Mouse (Mus musculus) kidney, adult 2 months (tissue): ENCODE measurements at regions not wholly inside any gene's neighbourhood (a gene's known extent, or its start where the extent isn't known, plus 50 kb on each side); places are given as distances from the start of the nearest gene placed in this dataset.

ENCODE experiments used
- DNase-seq: peaks from one replicate; pipeline ENCODE4 v3.0.0; 2021
- H3K27ac ChIP-seq: fragments of 200-500 bp; 2 replicates; pipeline ENCODE4 v1.5.1; 2012; ENCODE audit warnings: low read depth, low read length, control low read depth, inconsistent platforms; ENCODE audit not compliant: insufficient read depth
- H3K27me3 ChIP-seq: fragments of 200-500 bp; replicated peaks from 2 replicates; pipeline ENCODE4 v1.6.1; 2012; ENCODE audit warnings: mild to moderate bottlenecking, moderate library complexity, low read length, inconsistent platforms; ENCODE audit not compliant: control insufficient read depth, insufficient read depth
- H3K36me3 ChIP-seq: fragments of 200-500 bp; 2 replicates; pipeline ENCODE4 v1.6.1; 2012; ENCODE audit warnings: mild to moderate bottlenecking, moderate library complexity, low read length, inconsistent platforms; ENCODE audit not compliant: control insufficient read depth, insufficient read depth
- H3K4me1 ChIP-seq: fragments of 200-500 bp; 2 replicates; pipeline ENCODE4 v1.6.1; 2011; ENCODE audit warnings: low read length; ENCODE audit not compliant: control insufficient read depth, insufficient read depth
- H3K4me3 ChIP-seq: fragments of 200-500 bp; 2 replicates; pipeline ENCODE4 v1.5.1; 2011; ENCODE audit warnings: mild to moderate bottlenecking, low read depth, low read length, control low read depth; ENCODE audit not compliant: insufficient read depth
- CTCF ChIP-seq: fragments of 200-500 bp; conservative IDR thresholded peaks from 2 replicates; pipeline ENCODE4 v1.5.1; 2011; ENCODE audit warnings: low read depth, mild to moderate bottlenecking, control low read depth, low read length, moderate library complexity, mixed read lengths; ENCODE audit not compliant: insufficient read depth, insufficient read length
- POLR2A ChIP-seq: fragments of 200-500 bp; IDR thresholded peaks from one replicate; pipeline ENCODE4 v1.6.1; 2011; ENCODE audit warnings: low read depth, low read length, control low read depth
- WGBS: fragments of 180-500 bp; shearing (Covaris S2); methylation state at CpG from one replicate; pipeline ENCODE4 v1.1.7; 2018; 5-methylcytosine and 5-hydroxymethylcytosine counted together

GRCm38 (mm10) chr5:41296440-41296839, 411.5 kb downstream of the Rab28 start:
- H3K4me1 ChIP-seq = no peaks in the 10 kb centered on the region
- H3K27ac ChIP-seq = no peak overlapping the region
- WGBS = 33% methylated on average over 1 of the region's 1 CpGs
- TF ChIP-seq POLR2A (no peak), CTCF (no peak)
- H3K36me3 ChIP-seq = no peaks in the 10 kb centered on the region
- no peak overlapping the region for H3K4me3 ChIP-seq
- no peaks in the 10 kb centered on the region for H3K27me3 ChIP-seq
- no peak for DNase-seq

DNA sequence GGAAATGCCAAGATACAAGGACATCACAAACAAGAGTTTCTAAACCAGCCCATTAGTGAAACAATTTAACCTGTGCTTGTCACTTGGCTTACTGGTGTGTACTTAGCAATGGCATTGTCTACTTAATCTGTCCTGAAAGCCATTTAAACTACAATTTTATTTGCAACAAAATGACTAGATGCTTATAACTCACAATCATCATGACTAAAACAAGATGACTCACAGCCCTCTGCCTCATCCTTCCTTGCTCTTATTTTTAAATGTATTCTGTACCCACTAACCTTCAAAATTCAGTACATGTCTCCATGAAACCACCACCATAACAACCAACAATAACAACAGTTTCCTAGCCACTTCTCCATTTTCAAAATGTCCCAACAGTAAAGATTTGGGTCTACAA, 441.2 kb downstream of the Rab28 start:
- Histone ChIP-seq H3K27me3 (no peaks in the 10 kb centered on the region), H3K4me1 (no peaks in the 10 kb centered on the region), H3K4me3 (no peak overlapping the region), H3K27ac (no peak overlapping the region), H3K36me3 (no peaks in the 10 kb centered on the region)
- no peak for TF ChIP-seq POLR2A
- DNase-seq = no peak

DNA sequence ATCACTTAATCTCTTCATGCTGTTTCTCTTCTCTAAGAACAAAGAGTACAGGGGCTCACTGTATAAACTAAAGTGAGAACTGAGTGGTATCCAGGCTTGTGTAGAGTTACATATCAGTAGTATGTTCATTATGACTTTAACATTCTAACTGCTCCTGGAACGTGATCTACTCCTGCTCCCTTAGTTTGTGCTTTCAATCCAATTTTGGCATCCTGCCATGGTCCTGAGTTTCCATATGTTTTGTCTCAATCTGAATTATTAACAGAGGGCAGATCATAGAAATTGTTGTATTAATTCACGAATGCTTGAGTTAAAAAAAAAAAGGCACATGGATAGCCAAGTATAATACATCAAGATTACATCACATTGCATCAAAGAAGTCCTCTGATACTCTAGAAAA, 441.6 kb downstream of the Rab28 start:
- WGBS = 49% methylated on average over 2 of the region's 2 CpGs
- no peaks in the 10 kb centered on the region for H3K27me3 ChIP-seq
- no peaks in the 10 kb centered on the region for H3K4me1 ChIP-seq
- no peak for TF ChIP-seq CTCF
- TF ChIP-seq POLR2A = no peak
- no peak for DNase-seq
- H3K4me3 ChIP-seq = no peak overlapping the region
- H3K27ac ChIP-seq = no peak overlapping the region
- no peaks in the 10 kb centered on the region for H3K36me3 ChIP-seq

DNA sequence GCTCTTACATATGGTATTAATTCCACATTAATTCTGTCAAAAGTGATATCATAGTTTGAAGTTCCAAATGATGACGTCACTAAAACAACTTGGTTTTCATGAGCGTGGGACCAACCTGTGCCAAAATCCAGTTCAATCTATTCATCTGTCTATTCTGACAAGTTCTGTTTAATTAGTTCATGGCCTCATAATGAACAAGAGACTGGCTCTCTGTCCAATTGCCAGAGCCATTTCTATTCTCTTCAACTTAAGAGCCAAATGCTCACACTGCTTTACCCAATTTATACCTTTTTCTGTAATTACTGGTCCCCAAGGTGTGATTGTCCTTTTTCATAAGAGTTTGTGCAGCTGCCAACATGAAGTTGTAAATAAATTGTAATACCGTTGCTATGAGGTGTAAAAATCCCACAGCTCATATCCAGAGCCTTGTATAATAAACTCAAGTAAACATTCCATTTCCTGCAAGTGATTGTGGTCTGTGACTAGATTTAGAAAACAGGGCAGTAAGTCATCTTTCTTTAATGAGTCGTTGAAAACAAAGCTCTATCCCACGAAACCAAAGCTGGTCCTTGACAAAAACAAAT, 446.2 kb downstream of the Rab28 start:
- Histone ChIP-seq H3K27me3 (no peaks in the 10 kb centered on the region), H3K4me3 (no peak overlapping the region), H3K36me3 (no peaks in the 10 kb centered on the region), H3K27ac (no peak overlapping the region), H3K4me1 (no peaks in the 10 kb centered on the region)
- TF ChIP-seq POLR2A = no peak
- TF ChIP-seq CTCF = no peak
- no peak for DNase-seq
- WGBS = 56% methylated on average over 5 of the region's 5 CpGs
